Mouse (Mus musculus): Measurements from ENCODE around the gene Hist2h2bb. TPM values are rescaled to one million over a fixed set of nuclear protein-coding genes. Genes with fewer than 3 reads are reported as not detected.

Hist2h2bb gene
- total RNA-seq, 2 experiments from 2014 or later: 160 to 175 TPM

- no peak for DNase-seq
- intact Hi-C loops (cut with DNase I; ENCODE audit: low total_unique reads): no loop called here
Observed at GRCm38 (mm10) chr3:96292641-96293040, 23.1 kb downstream of the Hist2h2bb start.

- intact Hi-C loops (cut with DNase I; ENCODE audit: low total_unique reads): no loop called here
- DNase-seq: no peak
Observed at GRCm38 (mm10) chr3:96293368-96293767, 23.8 kb downstream of the Hist2h2bb start.

DNA sequence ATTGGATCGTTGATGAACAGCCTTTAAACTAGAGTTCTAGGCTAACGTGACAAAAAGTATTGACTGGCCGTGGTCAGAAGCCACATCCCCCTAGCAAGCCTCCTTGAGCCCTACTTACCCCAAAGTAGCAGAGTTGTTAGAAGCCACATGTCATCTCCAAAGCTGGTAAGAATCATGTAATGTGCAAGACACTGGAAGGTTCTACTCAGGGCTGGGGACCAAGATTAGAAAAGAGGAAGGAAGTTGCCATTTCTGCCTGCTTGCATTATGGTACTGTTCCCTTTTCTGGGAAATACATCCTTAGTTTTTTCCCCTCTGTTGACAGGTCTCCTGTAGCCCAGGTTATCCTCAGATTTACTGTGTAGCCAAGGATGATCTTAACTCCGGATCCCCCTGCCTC is 24.2 kb downstream of the Hist2h2bb start, which contains the start of gene Fcgr1:
Fcgr1 (minus strand) TSS at position 183 of the 400 bp plus-strand sequence.
- DNase-seq: no peak
- intact Hi-C loops (cut with DNase I; ENCODE audit: low total_unique reads): no loop called here

GRCm38 (mm10) chr3:96298360-96298759 is 28.8 kb downstream of the Hist2h2bb start:
- intact Hi-C loops (cut with DNase I; ENCODE audit: low total_unique reads): no loop called here
- DNase-seq: no peak

DNA sequence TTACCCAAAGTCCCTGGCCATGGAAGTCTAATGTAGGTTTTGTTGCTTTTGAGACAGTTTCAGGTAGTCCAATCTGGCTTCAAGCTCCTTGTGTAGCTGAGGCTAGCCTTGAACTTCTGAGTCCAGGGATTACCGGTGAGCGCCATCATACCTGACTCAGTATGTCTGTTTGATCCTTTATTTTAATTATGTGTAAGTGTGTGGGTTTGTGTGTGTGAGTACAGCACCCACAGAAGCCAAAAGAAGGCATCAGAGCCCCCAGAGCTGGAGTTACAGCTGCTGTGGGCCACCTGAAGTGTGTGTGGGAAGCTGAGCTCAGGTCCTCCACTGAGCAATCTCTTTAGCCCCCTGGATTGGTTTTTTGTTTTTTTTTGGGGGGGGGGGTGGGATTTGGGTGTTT is 30.0 kb downstream of the Hist2h2bb start:
- intact Hi-C loops (cut with DNase I; ENCODE audit: low total_unique reads): no loop called here
- no peak for DNase-seq

- intact Hi-C loops (cut with DNase I; ENCODE audit: low total_unique reads): no loop called here
- no peak for DNase-seq
Observed at GRCm38 (mm10) chr3:96300706-96301529, 31.4 kb downstream of the Hist2h2bb start.

GRCm38 (mm10) chr3:96302076-96302475 is 32.5 kb downstream of the Hist2h2bb start:
- intact Hi-C loops (cut with DNase I; ENCODE audit: low total_unique reads): no loop called here
- DNase-seq: no peak

DNA sequence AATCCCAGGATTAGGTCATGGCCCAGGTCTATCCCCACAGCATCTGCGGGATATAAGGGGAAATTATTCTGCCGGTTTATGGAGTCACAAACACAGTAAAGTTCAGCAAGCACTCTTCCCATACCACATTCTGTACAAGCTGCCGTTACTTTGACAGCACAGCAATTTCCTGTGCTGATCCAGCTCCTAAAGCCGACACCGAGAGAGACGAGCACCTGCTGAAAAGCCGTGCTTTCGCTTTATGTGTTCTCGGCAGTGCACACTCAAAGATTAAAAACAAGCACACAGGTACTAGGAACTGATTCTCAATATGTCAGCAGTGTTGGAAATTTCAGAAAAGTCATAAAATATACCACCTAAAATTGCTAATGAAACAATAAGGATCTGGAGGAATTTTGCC is 37.0 kb downstream of the Hist2h2bb start:
- intact Hi-C loops (cut with DNase I; ENCODE audit: low total_unique reads): no loop called here
- no peak for DNase-seq

DNA sequence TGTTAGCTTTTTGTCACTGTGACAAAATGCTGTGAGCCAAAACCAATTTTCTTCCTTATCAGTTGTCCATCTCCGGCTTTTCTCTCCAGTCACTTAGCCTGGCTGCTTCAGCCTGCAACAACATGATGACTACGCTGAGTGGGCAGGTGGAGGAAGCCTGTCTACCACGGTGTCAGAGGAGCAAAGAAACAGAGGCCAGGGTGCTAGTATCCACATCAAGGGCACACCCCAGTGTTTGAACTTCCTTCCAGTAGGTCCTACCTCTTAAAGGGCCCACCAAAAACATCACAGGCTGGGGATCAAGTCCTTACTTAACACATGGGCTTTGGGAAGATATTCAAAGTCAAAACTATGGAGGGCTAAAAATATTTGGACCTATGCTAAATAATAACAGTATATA is 39.9 kb downstream of the Hist2h2bb start:
- no peak for DNase-seq
- intact Hi-C loops (cut with DNase I; ENCODE audit: low total_unique reads): no loop called here

- DNase-seq: no peak
- intact Hi-C loops (cut with DNase I; ENCODE audit: low total_unique reads): no loop called here
Observed at GRCm38 (mm10) chr3:96312341-96313098, 43.0 kb downstream of the Hist2h2bb start.

Small RNA genes lying within 50 kb of the gene (microRNA-seq; reads per million reads assigned to microRNA genes)
- gene Gm44492 (0 reads per million in 2 experiments), gene Gm47311 (0 reads per million in 2 experiments), gene Gm47313 (0 reads per million in 2 experiments)

Other genes with a start within 250 kb of the Hist2h2bb start
- gene Vps45, start 211.3 kb upstream of the Hist2h2bb start, total RNA-seq (2021): 10 to 100 TPM; 21.4 to 23.6 TPM
- gene Otud7b, start 165.2 kb upstream of the Hist2h2bb start, total RNA-seq (2021): 10 to 100 TPM; 44.4 to 44.7 TPM
- 1 to 10 TPM; 4.1 to 5.2 TPM for gene Mtmr11, start 107.7 kb upstream of the Hist2h2bb start, total RNA-seq (2021)
- gene Sf3b4, start 97.4 kb upstream of the Hist2h2bb start, total RNA-seq (2021): 10 to 100 TPM; 10.3 to 13.2 TPM
- gene Sv2a, start 88.6 kb upstream of the Hist2h2bb start, total RNA-seq (2021): 1 to 10 TPM; 1.8 to 4.0 TPM
- gene Bola1, start 50.0 kb upstream of the Hist2h2bb start, total RNA-seq (2021): 10 to 100 TPM; 26.4 to 27.7 TPM
- gene Hist2h2ab, start 49.9 kb upstream of the Hist2h2bb start, total RNA-seq (2021): 1 to 10 TPM; 3.4 to 7.1 TPM
- gene Hist2h2ac, start 48.9 kb upstream of the Hist2h2bb start, total RNA-seq (2021): 10 to 100 TPM; 33.7 to 41.7 TPM
- 1 to 10 TPM; 4.3 to 4.4 TPM for gene Hist2h2be, start 48.6 kb upstream of the Hist2h2bb start, total RNA-seq (2021)
- gene Hist2h3c2, start 30.6 kb upstream of the Hist2h2bb start, total RNA-seq (2021): 10 to 100 TPM; 30.3 to 31.5 TPM
- 100 to 1,000 TPM; 353 to 418 TPM for gene Hist2h2aa2, start 29.5 kb upstream of the Hist2h2bb start, total RNA-seq (2021)
- gene Hist2h2aa1, start 24.3 kb upstream of the Hist2h2bb start, total RNA-seq (2021): 10 to 100 TPM in 1 of 2 experiments, 1 to 10 TPM in 1; 3.3 to 12.8 TPM
- not detected for gene Hist2h3c1, start 23.1 kb upstream of the Hist2h2bb start, total RNA-seq (2021)
- gene Hist2h4, start 6.4 kb upstream of the Hist2h2bb start, total RNA-seq (2021): 10 to 100 TPM; 20.5 to 21.2 TPM
- gene Hist2h3b, start 1.1 kb upstream of the Hist2h2bb start, total RNA-seq (2021): 100 to 1,000 TPM; 154 to 189 TPM
- gene Fcgr1, start 24.2 kb downstream of the Hist2h2bb start, total RNA-seq (2021): under 1 TPM; 0.33 to 0.45 TPM
- gene BC107364, start 182.6 kb downstream of the Hist2h2bb start, total RNA-seq (2021): not detected